Mouse (Mus musculus) frontal cortex, postnatal 25 days (tissue): ENCODE data around the gene H2-Eb2.

Experiments used
- DNase-seq, 2 experiments: peaks; one replicate each; pipeline ENCODE4 v3.0.0; 2022; ENCODE audit warnings: low spot score in 2 of 2

The H2-Eb2 gene

DNA sequence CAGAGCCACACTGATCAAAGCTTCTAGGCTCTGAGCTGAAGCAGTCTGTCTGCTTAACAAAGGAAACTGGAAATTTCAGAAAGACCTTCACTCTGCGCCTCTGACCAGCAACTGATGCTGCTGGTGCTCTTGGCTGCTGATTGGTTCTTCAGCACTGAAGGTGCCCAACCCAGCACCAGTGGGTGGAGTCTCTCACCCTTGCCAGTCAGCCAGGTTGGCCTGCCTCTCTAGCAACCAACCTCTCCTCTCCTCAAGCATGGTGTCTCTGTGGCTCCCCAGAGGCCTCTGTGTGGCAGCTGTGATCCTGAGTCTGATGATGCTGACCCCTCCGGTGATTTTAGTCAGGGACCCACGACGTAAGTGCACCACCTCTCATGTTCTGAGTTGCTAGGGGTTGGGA, at the start of gene H2-Eb2:
TSS of gene H2-Eb2 (plus strand) at position 230 of the 400 bp plus-strand sequence.
- no peak for DNase-seq

DNA sequence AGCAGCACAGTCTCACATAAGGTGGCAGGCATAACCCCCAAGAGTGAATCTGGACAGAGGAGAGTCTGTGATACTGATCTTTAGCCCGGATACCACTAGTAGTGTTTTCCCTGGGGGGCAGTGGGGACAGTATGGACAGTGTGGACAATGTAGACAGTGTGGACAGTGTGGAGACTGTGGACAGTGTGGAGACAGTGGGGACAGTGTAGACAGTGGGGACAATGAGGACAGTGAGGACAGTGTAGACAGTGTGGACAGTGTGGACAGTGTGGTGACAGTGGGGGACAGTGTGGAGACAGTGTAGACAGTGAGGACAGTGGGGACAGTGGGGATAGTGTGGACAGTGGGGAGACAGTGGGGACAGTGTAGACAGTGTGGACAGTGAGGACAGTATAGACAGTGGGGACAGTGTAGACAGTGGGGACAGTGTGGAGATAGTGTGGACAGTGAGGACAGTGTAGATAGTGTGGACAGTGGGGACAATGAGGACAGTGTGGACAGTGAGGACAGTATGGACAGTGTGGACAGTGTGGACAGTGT, 44.9 kb upstream of the H2-Eb2 start:
- no peak for DNase-seq

DNA sequence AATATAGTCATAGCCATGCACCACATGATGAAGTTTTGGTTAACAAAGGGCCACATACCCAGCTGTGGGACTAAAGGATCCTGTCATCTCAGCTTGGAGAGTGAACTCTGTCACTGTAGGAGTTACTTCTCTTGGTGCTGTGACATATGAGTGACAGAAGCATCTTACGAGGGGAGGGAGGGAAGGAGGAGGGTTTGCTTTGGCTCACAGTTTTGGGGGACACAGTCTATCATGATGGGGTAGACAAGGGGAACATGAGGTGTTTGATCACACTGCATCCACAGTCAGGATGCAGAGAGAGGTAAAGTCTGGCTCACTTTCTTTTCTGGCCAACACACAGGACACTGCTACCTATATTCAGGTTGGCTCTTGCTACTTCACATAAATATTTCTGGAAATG, 43.6 kb upstream of the H2-Eb2 start:
- no peak for DNase-seq

DNA sequence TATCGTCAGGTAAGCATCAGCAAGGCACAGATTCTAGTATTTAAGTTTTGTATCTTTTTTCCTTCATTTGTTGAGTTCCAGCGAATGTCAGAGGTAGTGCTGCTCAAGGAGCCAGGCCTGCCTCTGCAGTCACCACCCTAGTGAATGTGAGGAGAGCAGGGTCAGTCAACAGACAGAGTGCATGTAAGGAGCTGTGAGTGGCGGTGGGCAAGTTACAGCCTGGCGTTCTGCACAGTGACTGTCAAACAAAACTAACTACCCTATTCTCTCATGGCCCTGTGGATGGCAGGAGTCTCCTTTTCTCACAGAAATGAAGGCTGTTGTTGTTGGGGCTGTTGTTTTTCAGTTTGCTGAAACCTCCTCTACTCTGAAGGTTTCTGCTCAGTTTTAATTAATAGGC, 40.1 kb upstream of the H2-Eb2 start:
- no peak for DNase-seq

- DNase-seq: no peak
Measured at GRCm38 (mm10) chr17:34285848-34286247, 39.6 kb upstream of the H2-Eb2 start.

- DNase-seq: no peak
Measured at GRCm38 (mm10) chr17:34286501-34286900, 39.0 kb upstream of the H2-Eb2 start.

- no peak for DNase-seq
Measured at GRCm38 (mm10) chr17:34286999-34287398, 38.5 kb upstream of the H2-Eb2 start.

DNA sequence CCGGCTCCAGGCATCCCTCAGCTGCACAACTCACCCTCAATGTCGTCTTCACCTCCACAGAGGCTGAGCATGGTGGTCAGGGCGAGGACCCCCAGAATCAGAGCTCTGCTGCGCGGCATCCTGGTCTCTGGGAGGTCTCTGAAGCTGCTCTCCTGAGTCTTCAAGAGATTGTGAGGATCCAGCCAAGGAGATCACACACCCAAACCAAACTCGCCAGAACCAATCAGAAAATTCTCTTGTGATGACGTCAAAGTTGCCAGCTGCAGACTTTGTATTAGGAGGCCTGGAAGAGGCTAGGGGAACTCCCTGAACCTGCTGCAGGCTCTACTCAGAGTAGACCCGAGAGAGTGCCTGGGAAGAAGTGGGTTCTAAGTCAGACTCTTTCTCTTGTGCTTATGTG, 37.8 kb upstream of the H2-Eb2 start, which contains the start of gene H2-Aa:
TSS of gene H2-Aa (minus strand) at position 176 of the 400 bp plus-strand sequence.
- peak; percentile 60 to 78 for DNase-seq

DNA sequence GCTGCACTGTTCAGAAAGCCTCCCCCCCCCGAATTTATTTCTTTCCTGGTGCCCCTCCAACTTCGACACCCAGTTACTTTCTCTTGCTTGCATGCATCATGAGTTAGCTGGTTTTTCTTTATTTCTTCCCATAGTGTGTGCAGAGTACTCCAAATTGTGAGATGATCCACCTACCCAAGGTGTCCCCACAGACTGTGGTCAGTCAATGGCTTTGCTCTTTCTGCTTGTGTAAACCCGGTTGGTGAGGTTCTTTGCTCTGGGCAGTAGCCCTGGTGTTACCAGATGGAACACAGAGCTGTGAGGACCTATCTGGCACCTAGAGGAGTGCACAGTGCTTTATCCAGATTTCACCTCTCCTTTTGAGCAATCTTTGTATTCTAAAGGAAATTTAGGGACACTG, 37.3 kb upstream of the H2-Eb2 start:
- no peak for DNase-seq

GRCm38 (mm10) chr17:34291609-34292008, 33.9 kb upstream of the H2-Eb2 start:
- peak; percentile 71 to 72 for DNase-seq

DNA sequence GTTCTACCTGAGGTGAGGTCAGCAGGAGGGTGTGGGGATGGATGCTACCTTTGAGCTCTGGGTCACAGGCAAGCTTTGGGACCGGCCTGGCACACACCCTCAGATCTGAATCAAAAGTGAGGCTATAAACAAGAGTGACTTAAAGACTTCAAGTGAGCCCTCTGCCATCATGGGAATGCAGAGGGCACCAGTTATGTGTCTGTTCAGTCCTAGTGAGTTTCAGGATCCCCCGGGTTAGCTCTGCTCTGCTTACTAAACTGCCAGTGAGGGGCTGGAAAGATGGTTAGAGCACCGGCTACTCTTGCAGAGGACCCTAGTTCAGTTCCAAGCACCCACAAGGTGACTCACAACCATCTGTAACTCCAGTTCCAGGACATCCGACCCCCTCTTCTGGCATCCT, 32.9 kb upstream of the H2-Eb2 start:
- DNase-seq: no peak

GRCm38 (mm10) chr17:34293533-34293932, 31.9 kb upstream of the H2-Eb2 start:
- no peak for DNase-seq

- DNase-seq: no peak
Measured at GRCm38 (mm10) chr17:34294249-34294648, 31.2 kb upstream of the H2-Eb2 start.

DNA sequence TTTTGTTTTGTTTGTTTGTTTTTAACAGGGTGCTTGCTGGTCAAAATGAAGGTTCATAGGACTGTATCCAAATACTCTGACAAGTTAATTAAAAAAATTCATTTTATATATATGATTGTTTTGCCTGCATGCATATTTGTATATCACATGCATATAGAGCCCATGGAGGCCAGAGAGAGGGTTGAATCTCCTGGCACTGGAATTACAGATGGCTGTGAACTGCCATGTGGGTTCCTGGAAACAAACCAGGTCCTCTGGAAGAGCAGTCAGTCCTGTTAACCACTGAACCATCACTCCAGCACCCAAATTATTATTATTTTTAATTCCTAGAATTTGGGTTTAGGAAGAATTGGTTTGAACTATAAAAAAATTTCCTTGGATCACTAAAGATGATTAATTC, 30.2 kb upstream of the H2-Eb2 start:
- DNase-seq: no peak

- peak in 1 of 2 experiments; percentile 26 for DNase-seq
Measured at GRCm38 (mm10) chr17:34295891-34296794, 29.3 kb upstream of the H2-Eb2 start.

- DNase-seq: no peak
Measured at GRCm38 (mm10) chr17:34299356-34299755, 26.1 kb upstream of the H2-Eb2 start.

GRCm38 (mm10) chr17:34300071-34300470, 25.4 kb upstream of the H2-Eb2 start:
- no peak for DNase-seq

DNA sequence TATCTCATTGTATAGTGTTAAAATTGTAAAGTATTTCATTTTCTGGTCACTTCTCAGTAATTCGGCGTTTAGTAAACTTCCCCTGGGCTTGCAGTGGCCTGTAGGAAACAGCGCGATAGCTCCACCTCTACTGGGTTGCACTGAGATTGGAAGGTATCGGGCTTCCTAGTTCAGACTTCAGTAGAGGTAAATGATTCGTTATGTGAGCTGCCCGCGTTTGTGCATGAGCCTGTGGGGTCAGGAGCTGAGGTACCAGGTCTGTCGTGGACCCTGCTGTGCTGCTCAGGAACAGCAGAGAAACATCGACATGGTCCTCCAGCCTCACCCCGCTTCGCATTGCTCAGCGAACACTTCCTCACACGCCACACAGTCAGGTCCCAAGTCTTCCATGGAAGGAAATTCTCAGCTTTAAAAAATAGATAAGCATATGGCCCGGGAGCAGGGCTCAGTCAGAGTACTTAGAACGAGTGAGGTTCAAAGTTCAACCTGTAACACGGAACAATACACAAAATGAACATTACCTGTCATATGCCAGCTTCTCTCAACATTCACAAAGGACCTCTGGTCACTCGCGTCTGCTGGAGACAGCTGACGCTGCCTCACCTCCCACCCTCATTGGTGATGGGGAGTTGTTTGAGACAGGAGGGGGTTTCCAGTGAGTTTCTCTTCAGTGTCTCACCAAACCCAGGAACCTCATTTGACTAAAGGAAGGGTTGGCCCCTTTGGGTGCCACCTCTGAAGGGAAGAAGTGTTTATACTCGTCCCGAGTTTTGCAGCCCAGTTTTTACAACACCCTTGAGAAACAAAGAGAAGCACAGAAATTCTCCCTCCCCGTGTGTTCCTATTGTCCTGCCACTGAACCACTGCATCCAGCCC, 24.5 kb upstream of the H2-Eb2 start:
- no peak for DNase-seq

- DNase-seq: no peak
Measured at GRCm38 (mm10) chr17:34301670-34302190, 23.7 kb upstream of the H2-Eb2 start.

DNA sequence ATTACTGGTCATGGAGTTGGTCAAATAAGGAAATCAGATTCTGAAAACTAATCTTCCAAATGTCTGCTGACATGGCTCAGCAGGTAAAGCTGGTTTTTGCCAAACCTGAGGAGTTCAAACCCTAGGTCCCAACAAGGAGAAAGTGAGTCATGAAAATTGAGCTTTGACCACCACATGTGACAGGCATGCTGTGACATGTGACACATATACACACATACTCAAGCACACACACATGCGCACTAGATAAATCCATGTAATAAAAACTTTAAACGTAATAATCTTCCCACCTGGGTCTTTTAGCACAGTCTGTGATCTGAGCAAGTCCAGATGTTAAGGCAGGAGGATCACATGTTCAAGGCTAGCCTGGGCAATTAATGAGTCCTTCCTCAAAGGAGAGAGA, 21.7 kb upstream of the H2-Eb2 start:
- no peak for DNase-seq

DNA sequence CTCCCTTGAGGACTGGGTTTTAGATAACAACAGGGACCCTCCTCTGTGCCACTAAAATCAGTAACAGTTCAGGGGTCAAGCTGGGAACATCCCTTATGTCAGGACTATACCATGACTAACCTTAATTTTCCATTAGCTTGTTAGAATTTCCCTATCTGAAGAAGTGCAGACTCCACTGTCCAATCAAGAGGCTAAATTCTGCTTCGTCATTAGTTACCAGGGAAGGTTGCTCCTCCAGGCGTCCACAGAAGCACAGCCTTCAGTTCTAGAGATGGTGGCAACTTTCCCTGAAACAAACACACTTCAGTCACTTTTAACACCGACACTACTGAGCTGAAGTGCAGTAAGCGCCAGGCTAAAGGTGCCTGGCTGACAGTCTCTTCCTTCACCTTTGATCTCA, 20.7 kb upstream of the H2-Eb2 start:
- DNase-seq: peak in 1 of 2 experiments; percentile 55
